Mouse (Mus musculus): ENCODE measurements around the gene Gm49711.
A peak's percentile ranks its signal among the peaks of the same experiment; 100 is the strongest.
"Not testable (repeated sequence)": the region's sequence is repeated elsewhere in the genome, so short reads cannot be mapped to it uniquely, and the experiment has no call there.

Gm49711 gene

GRCm38 (mm10) chr16:92062832-92063231, 4.7 kb downstream of the Gm49711 start:
- DNase-seq (ENCODE audit: low spot score in 2 of 2): no peak

DNA sequence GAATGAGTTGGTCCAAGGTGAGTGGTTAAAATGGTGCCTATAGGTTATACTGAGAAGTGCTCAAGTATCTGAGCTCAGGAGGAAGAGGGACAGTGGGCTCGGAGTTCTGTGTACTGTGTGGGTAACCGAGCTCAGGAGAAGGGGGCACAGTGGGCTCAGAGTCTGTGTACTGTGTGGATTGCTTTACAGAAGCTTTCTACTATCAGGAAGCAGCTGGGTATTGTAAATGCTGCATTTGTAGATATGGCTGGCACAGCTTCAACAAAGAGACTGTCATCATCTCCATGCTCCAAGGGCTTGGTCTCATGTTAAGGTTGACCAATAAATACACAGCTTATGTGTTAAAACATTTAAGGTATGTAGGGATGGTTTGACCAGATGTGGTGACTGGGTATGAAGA, 6.7 kb downstream of the Gm49711 start:
- DNase-seq (ENCODE audit: low spot score in 2 of 2): no peak

DNA sequence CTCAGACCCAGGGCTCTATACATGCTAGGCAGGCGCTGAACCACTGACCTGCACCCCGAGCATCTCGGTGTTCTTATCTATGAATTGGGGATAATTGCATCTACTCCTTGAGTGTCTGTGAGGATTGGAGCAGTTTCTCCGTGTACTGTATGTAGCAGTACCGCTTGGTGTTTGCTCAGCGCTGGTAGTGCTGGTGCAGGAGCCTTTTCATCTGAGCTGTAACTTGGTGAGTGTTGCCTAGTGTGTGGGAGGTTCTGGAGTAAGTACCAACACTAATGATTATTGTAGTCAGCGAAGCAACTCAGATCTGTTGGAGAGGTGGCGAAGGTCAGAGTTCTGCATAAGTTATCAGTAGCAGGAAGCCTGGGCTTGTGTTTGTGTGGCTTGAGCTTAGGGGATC, 12.2 kb downstream of the Gm49711 start:
- DNase-seq (ENCODE audit: low spot score in 2 of 2): no peak

DNA sequence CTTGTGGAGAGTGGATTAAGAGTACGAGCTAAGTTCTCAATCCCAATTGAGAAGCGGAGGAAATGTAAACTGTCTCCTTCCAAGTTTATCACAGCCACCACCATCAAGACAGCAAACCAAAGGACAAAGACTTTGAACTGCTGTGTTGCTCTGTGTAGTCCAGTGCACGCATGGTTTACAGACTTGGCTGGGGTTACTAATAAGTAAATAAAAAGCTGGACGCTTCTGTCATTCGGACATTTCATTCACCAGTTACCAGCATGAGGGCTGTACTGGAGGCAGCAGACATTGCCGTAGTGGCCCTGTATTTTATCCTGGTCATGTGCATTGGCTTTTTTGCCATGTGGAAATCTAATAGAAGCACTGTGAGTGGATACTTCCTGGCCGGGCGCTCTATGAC, 18.7 kb downstream of the Gm49711 start:
- no peak for DNase-seq (ENCODE audit: low spot score in 2 of 2)

DNA sequence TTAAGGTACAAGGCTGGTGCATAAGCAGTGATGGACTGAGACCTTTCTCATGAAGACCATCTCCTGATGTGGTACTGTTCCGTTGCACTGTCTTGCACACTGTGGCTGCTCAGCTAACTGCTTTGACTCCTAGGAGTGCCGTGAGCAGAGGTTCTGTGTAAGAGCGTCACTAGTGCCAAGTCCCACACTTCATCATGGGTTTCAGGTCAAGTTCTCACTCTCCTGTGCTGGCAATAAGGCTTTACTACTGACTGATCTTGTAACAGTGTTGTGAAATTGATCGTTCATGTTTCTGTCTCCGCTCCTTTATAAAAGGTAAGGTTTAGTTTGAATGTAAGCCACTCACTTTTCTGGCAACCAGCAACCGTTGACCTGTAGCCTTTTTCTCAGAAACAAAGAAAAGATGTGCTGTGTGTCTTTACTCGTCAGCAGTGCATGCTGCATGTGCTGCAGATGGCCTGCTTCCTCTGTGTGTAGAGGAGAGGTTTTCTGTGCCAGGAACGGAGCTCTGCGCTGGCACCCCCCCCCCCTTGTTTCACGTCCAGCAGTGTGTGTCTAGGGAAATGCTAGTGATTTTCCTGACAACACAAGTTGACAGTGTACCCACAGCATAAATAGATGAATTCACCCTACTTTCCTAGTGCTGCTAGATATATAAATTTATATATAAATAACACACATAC, 25.8 kb downstream of the Gm49711 start:
- no peak for DNase-seq (ENCODE audit: low spot score in 2 of 2)

DNA sequence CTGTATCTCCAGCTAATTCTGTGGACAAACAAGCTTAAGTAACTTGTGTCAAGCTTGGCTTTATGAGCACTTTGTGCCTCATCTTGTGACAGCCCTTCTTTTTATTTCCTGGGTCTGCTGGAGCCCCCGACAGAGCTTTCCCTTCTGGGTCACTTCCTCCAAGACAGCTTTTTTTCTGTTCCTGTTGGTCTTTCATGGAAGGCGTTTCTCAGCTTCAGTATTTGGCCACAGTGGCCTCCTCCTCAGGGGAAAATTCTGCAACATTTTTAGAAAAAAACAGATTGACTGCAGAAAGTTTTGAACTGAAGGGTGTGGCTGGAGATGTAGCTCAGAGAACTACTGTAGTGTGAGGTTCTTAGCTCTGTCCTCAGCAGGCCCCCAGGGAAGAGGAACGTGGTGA, 31.1 kb downstream of the Gm49711 start:
- no peak for DNase-seq (ENCODE audit: low spot score in 2 of 2)

DNA sequence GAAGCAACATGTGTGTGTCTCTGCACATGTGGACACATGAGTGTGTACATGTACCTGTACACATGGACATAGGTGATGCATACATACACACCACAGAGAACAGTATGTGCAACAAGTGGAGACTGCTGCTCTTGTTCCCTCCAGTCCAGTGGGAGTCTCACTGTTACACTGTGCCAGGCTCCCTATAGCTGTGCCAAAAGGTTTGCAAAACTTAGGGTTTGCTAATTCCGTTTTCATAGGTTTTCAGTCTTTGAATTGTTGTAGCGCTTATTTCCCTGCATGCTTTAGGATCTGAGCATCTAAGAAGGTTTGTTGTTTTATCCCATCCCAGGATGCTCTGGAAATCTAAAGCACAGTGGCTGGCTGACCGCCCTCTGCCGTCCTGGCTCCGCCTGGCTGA, 33.8 kb downstream of the Gm49711 start:
- no peak for DNase-seq (ENCODE audit: low spot score in 2 of 2)

DNA sequence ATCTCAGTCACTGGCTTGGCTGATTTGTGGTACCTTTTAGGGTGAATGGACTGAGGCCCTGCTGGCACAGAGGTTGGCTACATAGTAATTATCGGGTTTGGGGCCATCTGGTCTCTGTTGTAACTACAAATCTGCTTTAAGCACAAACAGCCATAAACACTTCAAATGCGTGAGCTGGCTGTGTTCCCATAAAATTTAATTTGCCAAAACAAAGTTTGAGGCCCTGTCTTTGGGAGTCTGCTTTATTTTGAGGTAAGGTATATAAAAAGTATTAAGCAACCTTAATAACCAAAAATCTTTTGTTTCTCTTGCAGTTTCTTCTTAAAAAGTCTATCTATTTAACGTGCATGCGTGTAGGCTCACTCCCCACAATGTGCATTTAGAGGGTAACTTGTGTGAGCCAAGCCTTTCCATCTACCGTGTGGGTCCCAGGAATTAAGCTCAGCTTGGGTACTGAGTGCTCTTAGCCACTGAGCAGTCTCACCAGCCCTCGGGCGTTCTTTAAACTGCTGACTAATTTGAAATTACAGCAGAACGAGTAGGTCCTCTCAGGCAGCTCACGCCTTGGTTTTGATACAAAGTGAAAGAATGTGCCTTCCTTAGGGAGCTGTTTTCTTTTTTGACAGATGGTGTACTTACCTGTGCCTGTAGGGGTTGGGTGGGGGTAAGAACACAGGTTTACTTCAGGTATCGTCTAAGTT, 40.4 kb downstream of the Gm49711 start:
- no peak for DNase-seq (ENCODE audit: low spot score in 2 of 2)

DNA sequence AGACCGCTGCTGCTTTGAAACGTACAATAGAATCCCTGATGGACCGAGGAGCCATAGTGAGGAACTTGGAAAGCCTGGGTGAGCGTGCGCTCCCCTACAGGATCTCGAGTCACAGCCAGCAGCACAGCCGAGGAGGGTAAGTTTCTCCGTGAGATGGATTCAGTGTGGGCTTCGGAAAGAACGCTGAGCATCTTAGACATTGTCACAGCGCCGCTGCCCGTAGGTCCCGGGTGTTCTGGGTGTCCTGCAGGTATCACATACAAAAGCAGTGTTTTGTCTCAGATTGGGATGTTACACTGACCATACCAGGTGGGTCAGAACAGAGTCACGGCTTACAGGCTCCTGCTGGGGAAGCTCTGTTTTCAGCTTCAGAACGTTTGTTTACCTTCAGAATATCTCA, 41.5 kb downstream of the Gm49711 start:
- DNase-seq (ENCODE audit: low spot score in 2 of 2): no peak

DNA sequence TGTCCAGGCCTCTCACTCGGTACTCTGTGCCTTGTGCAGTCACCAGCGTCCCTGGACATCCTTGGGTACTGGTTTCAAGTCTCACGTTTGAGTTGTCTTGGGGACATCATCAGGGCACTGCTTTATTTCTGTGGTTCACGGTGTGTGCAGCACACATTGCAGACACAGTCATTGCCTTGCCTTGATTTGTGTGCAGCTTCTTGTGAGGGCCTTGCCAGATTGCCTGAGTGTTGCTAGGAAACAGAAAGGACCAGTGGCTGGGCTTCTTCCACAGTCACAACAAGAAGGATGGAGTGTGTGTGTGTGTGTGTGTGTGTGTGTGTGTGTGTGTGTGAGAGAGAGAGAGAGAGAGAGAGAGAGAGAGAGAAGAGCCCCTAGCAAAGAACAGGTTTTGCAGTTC, 42.0 kb downstream of the Gm49711 start:
- no peak for DNase-seq (ENCODE audit: low spot score in 2 of 2)

DNA sequence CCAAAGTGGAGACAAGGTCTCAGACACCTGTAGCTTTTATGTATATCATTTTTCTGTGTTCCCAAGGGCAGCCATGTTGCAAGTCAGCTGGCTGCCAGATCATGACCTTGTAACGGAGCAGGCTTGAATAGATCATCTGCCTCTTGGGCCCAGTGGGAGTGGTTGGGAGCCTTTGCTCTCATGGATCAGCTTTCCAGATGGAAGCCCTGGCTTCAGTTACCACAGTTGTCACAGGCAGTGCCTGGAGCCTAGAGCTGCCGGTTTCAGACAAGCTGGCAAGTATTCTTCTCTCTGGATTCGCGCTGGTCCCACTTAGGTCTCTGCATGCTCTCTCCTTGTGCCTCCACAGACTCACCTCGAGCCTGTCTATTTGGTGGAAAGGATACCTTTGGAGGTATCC, 44.0 kb downstream of the Gm49711 start:
- DNase-seq (ENCODE audit: low spot score in 2 of 2): no peak

- DNase-seq (ENCODE audit: low spot score in 2 of 2): not testable (repeated sequence)
Observed at GRCm38 (mm10) chr16:92102931-92103330, 44.8 kb downstream of the Gm49711 start.

GRCm38 (mm10) chr16:92103572-92104331, 45.6 kb downstream of the Gm49711 start:
- no peak for DNase-seq (ENCODE audit: low spot score in 2 of 2)

- DNase-seq (ENCODE audit: low spot score in 2 of 2): no peak
Observed at GRCm38 (mm10) chr16:92104332-92104590, 46.1 kb downstream of the Gm49711 start.

DNA sequence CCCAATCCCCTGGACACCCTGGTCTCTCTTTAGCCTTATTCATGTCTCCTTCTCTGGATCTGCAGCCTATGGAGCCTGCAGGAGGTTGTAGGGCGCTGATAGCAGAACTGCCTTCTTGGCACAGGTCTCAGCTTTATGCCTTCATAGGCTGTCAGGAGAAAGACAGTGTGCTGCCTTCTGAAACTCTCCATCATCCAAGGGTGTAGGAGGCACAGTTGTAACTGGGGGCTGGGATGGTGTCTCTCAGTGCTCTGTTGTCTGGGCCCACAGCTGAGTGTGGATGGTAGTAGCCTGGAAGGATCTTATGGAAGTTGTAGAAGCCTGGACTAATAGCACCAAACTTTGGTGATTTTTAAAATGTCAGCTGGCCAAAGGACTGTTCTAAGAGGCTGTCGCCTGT, 46.8 kb downstream of the Gm49711 start:
- DNase-seq (ENCODE audit: low spot score in 2 of 2): no peak

- no peak for DNase-seq (ENCODE audit: low spot score in 2 of 2)
Observed at GRCm38 (mm10) chr16:92105631-92106030, 47.5 kb downstream of the Gm49711 start.

GRCm38 (mm10) chr16:92107346-92107745, 49.2 kb downstream of the Gm49711 start:
- DNase-seq (ENCODE audit: low spot score in 2 of 2): no peak

DNA sequence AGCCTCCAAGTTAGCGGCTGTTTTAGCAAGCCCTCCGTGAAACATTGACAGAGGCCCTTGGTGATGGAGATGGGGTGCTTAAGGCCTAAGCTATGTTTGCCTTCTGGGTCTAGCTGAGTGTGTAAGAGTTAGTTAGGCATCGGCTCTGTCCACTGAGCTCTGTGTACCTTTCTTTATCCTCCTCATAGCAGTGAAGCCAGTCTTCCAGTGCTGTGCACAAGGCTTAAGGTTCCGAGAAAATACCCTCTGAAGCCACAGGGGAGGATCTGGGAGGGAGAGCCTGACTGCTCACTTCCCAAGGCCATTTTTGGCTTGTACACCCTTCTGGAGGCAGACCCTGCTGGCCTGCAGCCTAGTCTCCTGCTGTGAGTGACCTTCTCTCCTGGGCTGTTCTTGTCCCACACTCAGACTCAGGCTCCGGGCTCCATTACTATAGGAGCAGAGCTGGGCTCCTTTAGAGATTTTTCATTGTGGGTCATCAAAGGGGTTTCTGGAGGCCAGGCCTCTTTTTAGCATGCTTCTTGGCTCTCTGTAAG, 56.7 kb downstream of the Gm49711 start:
- peak in 1 of 2 experiments; percentile 42 for DNase-seq (ENCODE audit: low spot score in 2 of 2)

- DNase-seq (ENCODE audit: low spot score in 2 of 2): no peak
Observed at GRCm38 (mm10) chr16:92115611-92116421, 57.7 kb downstream of the Gm49711 start.

DNA sequence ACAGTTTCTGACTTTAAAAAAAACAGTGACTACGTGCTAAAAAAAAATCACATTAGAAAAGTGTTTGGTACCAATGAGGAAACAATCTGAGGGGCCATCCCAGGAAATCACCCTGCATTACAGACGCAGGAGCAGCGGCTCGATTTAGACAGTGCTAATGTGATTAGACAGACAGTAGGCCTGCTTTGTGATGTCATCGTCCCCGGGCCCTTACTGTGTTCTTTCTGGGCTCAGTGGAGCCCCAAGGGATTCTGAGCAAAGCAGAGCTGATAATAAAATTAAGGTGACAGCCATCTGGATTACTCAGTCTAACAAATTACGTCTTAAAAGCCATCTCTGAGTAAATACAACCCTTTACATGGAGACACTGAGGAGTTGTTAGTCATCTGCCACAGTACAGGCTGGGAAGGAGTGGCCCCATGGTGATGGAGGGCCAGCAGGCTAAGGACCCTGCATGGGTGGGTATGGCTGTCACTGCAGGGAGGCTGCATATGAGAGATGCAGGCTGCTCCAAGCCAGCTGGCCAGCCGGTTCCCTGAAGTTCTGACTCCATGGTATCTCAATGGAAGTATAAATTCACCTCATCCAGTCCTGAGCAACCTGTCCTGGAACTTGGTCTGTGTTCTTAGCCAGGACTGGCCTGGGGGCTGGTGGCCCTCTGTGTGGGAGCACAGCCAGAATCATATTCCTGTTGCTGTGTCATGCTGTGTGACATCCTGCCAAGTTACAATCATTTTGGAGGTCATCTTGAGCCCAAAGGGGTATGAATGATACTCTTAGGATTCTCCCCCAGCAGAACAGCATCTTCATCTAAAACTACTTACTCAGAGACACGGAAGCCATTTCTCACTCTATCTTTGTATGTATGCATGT, 59.5 kb downstream of the Gm49711 start:
- DNase-seq (ENCODE audit: low spot score in 2 of 2): no peak

- no peak for DNase-seq (ENCODE audit: low spot score in 2 of 2)
Observed at GRCm38 (mm10) chr16:92119013-92119515, 60.9 kb downstream of the Gm49711 start.
